Mouse (Mus musculus): Measurements from ENCODE around the gene Ccnf. TPM values are rescaled to one million over a fixed set of nuclear protein-coding genes. Genes with fewer than 3 reads are reported as not detected.

The Ccnf gene
- not detected for polyA plus RNA-seq (2014; fragmentation: Illumina TruSeq; extraction: RNeasy Lipid Tissue Mini Kit (QIAGEN cat#74804); ENCODE audit: low read depth, low replicate concordance)

GRCm38 (mm10) chr17:24251320-24252069, at the start of gene Ccnf:
Ccnf (minus strand) TSS chr17:24251484.

GRCm38 (mm10) chr17:24220435-24221411, 30.6 kb downstream of the Ccnf start, which contains the start of gene Tedc2:
Tedc2 (minus strand) TSS chr17:24220851.

GRCm38 (mm10) chr17:24209043-24209915, 42.0 kb downstream of the Ccnf start, which contains the start of gene Ntn3:
Ntn3 (minus strand) TSS chr17:24209531.

GRCm38 (mm10) chr17:24205284-24205888, 45.9 kb downstream of the Ccnf start, which contains the start of gene Tbc1d24:
Tbc1d24 (minus strand) TSS chr17:24205562.

Other genes starting within 250 kb of the Ccnf start
- gene Prss27, start 213.3 kb downstream of the Ccnf start, polyA plus RNA-seq (2014; fragmentation: Illumina TruSeq; extraction: RNeasy Lipid Tissue Mini Kit (QIAGEN cat#74804); ENCODE audit: low read depth, low replicate concordance): not detected
- gene Kctd5, start 178.0 kb downstream of the Ccnf start, polyA plus RNA-seq (2014; fragmentation: Illumina TruSeq; extraction: RNeasy Lipid Tissue Mini Kit (QIAGEN cat#74804); ENCODE audit: low read depth, low replicate concordance): 19.8 TPM
- gene Pdpk1, start 100.6 kb downstream of the Ccnf start, polyA plus RNA-seq (2014; fragmentation: Illumina TruSeq; extraction: RNeasy Lipid Tissue Mini Kit (QIAGEN cat#74804); ENCODE audit: low read depth, low replicate concordance): 45.9 TPM
- gene Amdhd2, start 87.7 kb downstream of the Ccnf start, polyA plus RNA-seq (2014; fragmentation: Illumina TruSeq; extraction: RNeasy Lipid Tissue Mini Kit (QIAGEN cat#74804); ENCODE audit: low read depth, low replicate concordance): 1.0 TPM
- gene Atp6v0c, start 81.8 kb downstream of the Ccnf start, polyA plus RNA-seq (2014; fragmentation: Illumina TruSeq; extraction: RNeasy Lipid Tissue Mini Kit (QIAGEN cat#74804); ENCODE audit: low read depth, low replicate concordance): 120 TPM
- 5.7 TPM for gene Tbc1d24, start 45.9 kb downstream of the Ccnf start, polyA plus RNA-seq (2014; fragmentation: Illumina TruSeq; extraction: RNeasy Lipid Tissue Mini Kit (QIAGEN cat#74804); ENCODE audit: low read depth, low replicate concordance)
- not detected for gene Ntn3, start 42.0 kb downstream of the Ccnf start, polyA plus RNA-seq (2014; fragmentation: Illumina TruSeq; extraction: RNeasy Lipid Tissue Mini Kit (QIAGEN cat#74804); ENCODE audit: low read depth, low replicate concordance)
- gene Tedc2, start 30.6 kb downstream of the Ccnf start, polyA plus RNA-seq (2014; fragmentation: Illumina TruSeq; extraction: RNeasy Lipid Tissue Mini Kit (QIAGEN cat#74804); ENCODE audit: low read depth, low replicate concordance): 1.6 TPM
- 0.53 TPM for gene Abca17, start 99.6 kb upstream of the Ccnf start, polyA plus RNA-seq (2014; fragmentation: Illumina TruSeq; extraction: RNeasy Lipid Tissue Mini Kit (QIAGEN cat#74804); ENCODE audit: low read depth, low replicate concordance)
- gene Abca3, start 100.5 kb upstream of the Ccnf start, polyA plus RNA-seq (2014; fragmentation: Illumina TruSeq; extraction: RNeasy Lipid Tissue Mini Kit (QIAGEN cat#74804); ENCODE audit: low read depth, low replicate concordance): 18.1 TPM
- 33.1 TPM for gene Rnps1, start 163.1 kb upstream of the Ccnf start, polyA plus RNA-seq (2014; fragmentation: Illumina TruSeq; extraction: RNeasy Lipid Tissue Mini Kit (QIAGEN cat#74804); ENCODE audit: low read depth, low replicate concordance)
- gene Eci1, start 175.2 kb upstream of the Ccnf start, polyA plus RNA-seq (2014; fragmentation: Illumina TruSeq; extraction: RNeasy Lipid Tissue Mini Kit (QIAGEN cat#74804); ENCODE audit: low read depth, low replicate concordance): 43.3 TPM
- gene Dnase1l2, start 191.6 kb upstream of the Ccnf start, polyA plus RNA-seq (2014; fragmentation: Illumina TruSeq; extraction: RNeasy Lipid Tissue Mini Kit (QIAGEN cat#74804); ENCODE audit: low read depth, low replicate concordance): 0.57 TPM
- 0.40 TPM for gene E4f1, start 218.8 kb upstream of the Ccnf start, polyA plus RNA-seq (2014; fragmentation: Illumina TruSeq; extraction: RNeasy Lipid Tissue Mini Kit (QIAGEN cat#74804); ENCODE audit: low read depth, low replicate concordance)
- gene Pgp, start 218.9 kb upstream of the Ccnf start, polyA plus RNA-seq (2014; fragmentation: Illumina TruSeq; extraction: RNeasy Lipid Tissue Mini Kit (QIAGEN cat#74804); ENCODE audit: low read depth, low replicate concordance): 14.7 TPM
- not detected for gene Bricd5, start 222.4 kb upstream of the Ccnf start, polyA plus RNA-seq (2014; fragmentation: Illumina TruSeq; extraction: RNeasy Lipid Tissue Mini Kit (QIAGEN cat#74804); ENCODE audit: low read depth, low replicate concordance)
- gene Mlst8, start 227.6 kb upstream of the Ccnf start, polyA plus RNA-seq (2014; fragmentation: Illumina TruSeq; extraction: RNeasy Lipid Tissue Mini Kit (QIAGEN cat#74804); ENCODE audit: low read depth, low replicate concordance): 2.4 TPM
- not detected for gene Caskin1, start 237.1 kb upstream of the Ccnf start, polyA plus RNA-seq (2014; fragmentation: Illumina TruSeq; extraction: RNeasy Lipid Tissue Mini Kit (QIAGEN cat#74804); ENCODE audit: low read depth, low replicate concordance)